Mouse (Mus musculus) heart, adult 2 months (tissue): ENCODE data around the gene Cdca4. TPM values are rescaled to one million over a fixed set of nuclear protein-coding genes. Genes with fewer than 3 reads are reported as not detected.

ENCODE experiments used
- DNase-seq, 2 experiments: peaks; one replicate each; pipeline ENCODE4 v3.0.0; 2021
- H3K27ac ChIP-seq: fragments of 200-600 bp; 2 replicates; pipeline ENCODE4 v1.8.1; 2022
- H3K27me3 ChIP-seq: fragments of 200-500 bp; 2 replicates; pipeline ENCODE4 v1.6.1; 2012; ENCODE audit warnings: mild to moderate bottlenecking, low read length, inconsistent platforms, mixed read lengths; ENCODE audit not compliant: control insufficient read depth, insufficient read depth
- H3K36me3 ChIP-seq: fragments of 200-500 bp; 2 replicates; pipeline ENCODE4 v1.6.1; 2012; ENCODE audit warnings: low read length, inconsistent platforms; ENCODE audit not compliant: control insufficient read depth, insufficient read depth
- H3K4me1 ChIP-seq: fragments of 200-500 bp; 2 replicates; pipeline ENCODE4 v1.6.1; 2011; ENCODE audit warnings: low read length; ENCODE audit not compliant: control insufficient read depth, insufficient read depth
- H3K4me3 ChIP-seq: fragments of 200-600 bp; 2 replicates; pipeline ENCODE4 v1.8.1; 2022
- H3K79me2 ChIP-seq: fragments of 200-500 bp; replicated peaks from 2 replicates; pipeline ENCODE4 v1.6.1; 2012; ENCODE audit warnings: mild to moderate bottlenecking, inconsistent platforms, low read length, moderate library complexity, mixed read lengths; ENCODE audit not compliant: control insufficient read depth, insufficient read depth
- H3K9ac ChIP-seq: fragments of 200-500 bp; 2 replicates; pipeline ENCODE4 v1.6.1; 2012; ENCODE audit warnings: low read depth, mild to moderate bottlenecking, control low read depth, inconsistent platforms, low read length, mixed read lengths
- CTCF ChIP-seq: fragments of 200-600 bp; IDR thresholded peaks from 2 replicates; pipeline ENCODE4 v1.8.1; 2022; ENCODE audit warnings: antibody characterized with exemption, mild to moderate bottlenecking, moderate library complexity
- EP300 ChIP-seq: fragments of 200-500 bp; IDR thresholded peaks from 2 replicates; pipeline ENCODE4 v1.6.1; 2011; ENCODE audit warnings: low read depth, low read length, control low read depth; ENCODE audit not compliant: insufficient read depth
- POLR2A ChIP-seq: fragments of 200-500 bp; IDR thresholded peaks from 2 replicates; pipeline ENCODE4 v1.6.1; 2011; ENCODE audit warnings: mild to moderate bottlenecking, low read depth, low read length, control low read depth; ENCODE audit not compliant: insufficient read depth
- WGBS: fragments of 180-500 bp; shearing (Covaris S2); methylation state at CpG from one replicate; pipeline ENCODE4 v1.1.7; 2018; 5-methylcytosine and 5-hydroxymethylcytosine counted together
- intact Hi-C: fragments of 180-260 bp; cut with DNase I; formaldehyde crosslinking; loops from one replicate; pipeline ENCODE4 v1.15.1; 2025
- polyA plus RNA-seq: library from polyadenylated mRNA; depleted of rRNA; stranded (reverse); fragments of >200 nt; gene quantifications from 2 replicates; pipeline ENCODE4 v1.2.3, GENCODE M21; 2012
- total RNA-seq, 2 experiments: library from RNA; stranded (reverse); gene quantifications; 2 replicates each; pipeline ENCODE4 v1.2.3; 2021

Gene Cdca4
- total and polyA plus RNA-seq, 3 experiments: 5.3 to 7.6 (median 6.6) TPM

DNA sequence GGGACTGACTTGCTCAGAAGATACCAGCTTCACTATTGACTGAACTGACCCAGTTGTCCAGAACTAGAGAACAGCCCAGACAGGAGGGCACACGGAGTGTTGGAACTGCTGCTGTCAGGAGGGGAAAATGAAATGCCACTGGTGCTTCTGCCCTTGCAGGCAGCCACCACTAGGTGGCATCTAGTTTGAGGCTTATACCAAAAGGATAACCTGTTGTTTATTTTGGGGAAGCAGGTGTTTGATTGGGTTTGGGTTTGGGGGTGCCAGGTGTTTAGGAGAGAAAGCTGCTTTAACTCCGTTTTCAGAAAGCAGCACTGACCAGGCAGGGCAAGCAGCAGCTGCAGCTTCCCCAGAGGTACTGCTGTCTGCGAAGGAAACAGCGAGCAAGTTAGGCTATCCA is 12.9 kb downstream of the Cdca4 start:
- TF ChIP-seq CTCF (peak; percentile 93), EP300 (no peak)
- Histone ChIP-seq H3K36me3 (no peaks in the 10 kb centered on the region), H3K4me3 (no peak overlapping the region), H3K27ac (no peak overlapping the region), H3K27me3 (no peaks in the 10 kb centered on the region), H3K79me2 (no peaks in the 10 kb centered on the region), H3K4me1 (peaks cover 3% of the 10 kb centered on the region; the same call in 1 of the 2 replicates), H3K9ac (no peak overlapping the region)
- DNase-seq: peak; percentile 48 to 63
- intact Hi-C loops: loop anchor here (1.0 kb wide), 1 partner anchor 27 kb away; no protein-coding TSS in a partner anchor
- 59% methylated on average over 4 of the region's 4 CpGs for WGBS

- H3K9ac ChIP-seq: no peak overlapping the region
- H3K27me3 ChIP-seq: no peaks in the 10 kb centered on the region
- H3K4me1 ChIP-seq: no peaks in the 10 kb centered on the region
- no peaks in the 10 kb centered on the region for H3K36me3 ChIP-seq
- 84% methylated on average over 14 of the region's 14 CpGs for WGBS
- no peak overlapping the region for H3K4me3 ChIP-seq
- no peak overlapping the region for H3K27ac ChIP-seq
- intact Hi-C loops: no loop called here
- H3K79me2 ChIP-seq: no peaks in the 10 kb centered on the region
- no peak for DNase-seq
- no peak for TF ChIP-seq POLR2A
These were observed 14.3 kb downstream of the Cdca4 start for GRCm38 (mm10) chr12:112814682-112815470.

DNA sequence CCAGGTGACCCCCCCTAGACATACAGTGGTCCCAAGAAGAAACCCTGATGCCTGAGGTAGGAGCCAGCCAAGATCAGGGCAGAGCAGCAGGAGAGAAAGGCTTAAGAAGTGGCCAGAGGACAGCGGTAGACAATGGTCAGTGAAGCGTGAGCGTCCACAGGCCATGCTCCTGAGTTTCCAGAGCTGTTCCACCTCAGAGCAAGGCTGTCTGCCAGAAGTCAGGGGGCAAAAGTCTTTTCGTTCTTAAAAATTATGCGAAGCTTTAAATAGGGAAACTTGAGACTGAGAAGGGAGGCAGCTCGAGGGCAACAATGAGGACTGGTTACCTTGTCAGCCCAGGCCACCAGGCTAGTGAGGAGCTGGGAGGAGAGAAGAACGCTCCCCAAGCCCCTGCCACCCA is 15.9 kb downstream of the Cdca4 start:
- Histone ChIP-seq H3K36me3 (no peaks in the 10 kb centered on the region), H3K27ac (no peak overlapping the region), H3K27me3 (no peaks in the 10 kb centered on the region), H3K4me1 (no peaks in the 10 kb centered on the region; the same call in 1 of the 2 replicates), H3K9ac (no peak overlapping the region), H3K4me3 (no peak overlapping the region), H3K79me2 (no peaks in the 10 kb centered on the region)
- TF ChIP-seq CTCF: no peak
- TF ChIP-seq POLR2A: no peak
- no peak for TF ChIP-seq EP300
- no peak for DNase-seq
- intact Hi-C loops: no loop called here
- 94% methylated on average over 7 of the region's 7 CpGs for WGBS

- no peak for DNase-seq
- 69% methylated on average over 19 of the region's 19 CpGs for WGBS
- no peak overlapping the region for H3K4me3 ChIP-seq
- H3K79me2 ChIP-seq: no peaks in the 10 kb centered on the region
- H3K4me1 ChIP-seq: no peaks in the 10 kb centered on the region; the same call in 1 of the 2 replicates
- H3K9ac ChIP-seq: no peak overlapping the region
- intact Hi-C loops: no loop called here
- TF ChIP-seq POLR2A (no peak), EP300 (no peak), CTCF (no peak)
- H3K27ac ChIP-seq: no peak overlapping the region
- no peaks in the 10 kb centered on the region for H3K27me3 ChIP-seq
- no peaks in the 10 kb centered on the region for H3K36me3 ChIP-seq
These were observed 18.9 kb downstream of the Cdca4 start for GRCm38 (mm10) chr12:112810092-112810885.

DNA sequence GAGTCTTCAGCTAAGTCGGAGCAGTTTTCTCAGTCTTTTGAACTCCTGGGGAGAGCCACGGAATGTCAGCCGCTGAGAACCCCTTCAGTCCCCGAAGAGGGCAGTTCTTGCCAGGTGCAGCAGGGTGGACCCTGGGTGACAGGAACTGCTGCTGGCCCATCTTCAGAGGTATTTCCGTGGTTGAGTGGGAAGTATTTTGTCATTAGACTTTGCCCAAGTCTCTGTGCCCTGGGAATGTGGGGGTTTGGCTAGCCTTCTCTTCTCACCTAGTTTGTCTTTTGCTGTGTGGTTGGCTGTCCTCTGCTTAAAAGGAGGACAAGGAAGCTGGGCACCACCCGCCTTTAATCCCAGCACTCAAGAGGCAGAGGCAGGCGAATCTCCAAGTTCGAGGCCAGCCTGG is 19.6 kb downstream of the Cdca4 start:
- 17% methylated on average over 8 of the region's 8 CpGs for WGBS
- intact Hi-C loops: loop anchor here (2.0 kb wide), 1 partner anchor 21 kb away; no protein-coding TSS in a partner anchor
- Histone ChIP-seq H3K9ac (peak overlapping the region; percentile 65), H3K27ac (peak overlapping the region; percentile 9; the same call in 1 of the 2 replicates), H3K27me3 (no peaks in the 10 kb centered on the region), H3K4me1 (no peaks in the 10 kb centered on the region; the same call in 1 of the 2 replicates), H3K36me3 (no peaks in the 10 kb centered on the region), H3K79me2 (no peaks in the 10 kb centered on the region), H3K4me3 (peak overlapping the region; percentile 71)
- TF ChIP-seq CTCF: no peak
- DNase-seq: no peak
